Mouse (Mus musculus) G1E (cell line): ENCODE data around the gene Taf9. TPM values are rescaled to one million over a fixed set of nuclear protein-coding genes. Genes with fewer than 3 reads are reported as not detected.
A peak's percentile ranks its signal among the peaks of the same experiment; 100 is the strongest.

Source experiments
- ATAC-seq: 2 replicates; pipeline ENCODE4 v1.8.0; 2016; ENCODE audit warnings: mild to moderate bottlenecking; ENCODE audit not compliant: insufficient number of reproducible peaks, poor library complexity, low FRiP score, severe bottlenecking; ENCODE audit errors: extremely low read depth
- DNase-seq: peaks from one replicate; pipeline ENCODE4 v3.0.0; 2012; ENCODE audit warnings: low spot score
- H3K27me3 ChIP-seq: 2 replicates; pipeline ENCODE4 v1.6.1; 2012; ENCODE audit warnings: mild to moderate bottlenecking, low read length, inconsistent platforms; ENCODE audit not compliant: insufficient read depth
- H3K36me3 ChIP-seq: replicated peaks from 2 replicates; pipeline ENCODE3; 2012; ENCODE audit warnings: mild to moderate bottlenecking, inconsistent platforms
- H3K4me1 ChIP-seq: 2 replicates; pipeline ENCODE4 v1.6.1; 2012; ENCODE audit warnings: low read depth, low read length, inconsistent platforms, mixed read lengths; ENCODE audit not compliant: insufficient read depth
- H3K4me3 ChIP-seq: 2 replicates; pipeline ENCODE4 v1.5.1; 2012; ENCODE audit warnings: low read depth, mild to moderate bottlenecking, inconsistent platforms, low read length, moderate library complexity, mixed read lengths
- H3K9me3 ChIP-seq: replicated peaks from 2 replicates; pipeline ENCODE4 v1.6.1; 2012; ENCODE audit warnings: inconsistent platforms
- CTCF ChIP-seq: IDR thresholded peaks from 2 replicates; pipeline ENCODE4 v1.5.1; 2012; ENCODE audit warnings: low read depth, low read length, inconsistent platforms, mixed read lengths
- GATA1 ChIP-seq: IDR thresholded peaks from 2 replicates; pipeline ENCODE4 v1.6.1; 2012; ENCODE audit warnings: borderline replicate concordance, low read length, inconsistent platforms, mixed read lengths
- GATA2 ChIP-seq: IDR thresholded peaks from 2 replicates; pipeline ENCODE4 v1.6.1; 2012; ENCODE audit warnings: low read depth, low read length, inconsistent platforms, borderline replicate concordance
- POLR2AphosphoS5 ChIP-seq: IDR thresholded peaks from 2 replicates; pipeline ENCODE4 v1.6.1; 2012; ENCODE audit warnings: low read depth, low read length, inconsistent platforms; ENCODE audit not compliant: insufficient replicate concordance
- TAL1 ChIP-seq: conservative IDR thresholded peaks from 2 replicates; pipeline ENCODE4 v1.6.1; 2012; ENCODE audit warnings: low read depth, low read length, inconsistent platforms, mixed read lengths
- polyA plus RNA-seq: library from polyadenylated mRNA; stranded (reverse); fragments of >175 nt; gene quantifications from 2 replicates; pipeline ENCODE4 v1.2.3, GENCODE M21; 2012
- total RNA-seq, 2 experiments: library from RNA; stranded (forward) in 1 of 2; stranded (reverse) in 1 of 2; fragments of 200-1000 nt in 1 of 2; fragments of >200 nt in 1 of 2; fragmentation: Nextera tagmentation in 1 of 2; gene quantifications; 2 replicates each; pipeline ENCODE4 v1.2.3; 2014 to 2017

Taf9 gene
- total RNA-seq (2014; fragmentation: Nextera tagmentation) (161 and 259 TPM in 2 replicates), total RNA-seq (2017) (22.3 and 24.1 TPM in 2 replicates), polyA plus RNA-seq (28.3 and 32.9 TPM in 2 replicates)

- no peak for TF ChIP-seq GATA1
- no peak for TF ChIP-seq GATA2
- no peak for TF ChIP-seq CTCF
- TF ChIP-seq POLR2AphosphoS5 = no peak
- no peak for TF ChIP-seq TAL1
- Histone ChIP-seq H3K9me3 (no peaks in the 10 kb centered on the region), H3K27me3 (no peaks in the 10 kb centered on the region), H3K4me3 (peak within 1 kb of the TSS; percentile 78), H3K36me3 (peaks cover 35% of the 10 kb centered on the region), H3K4me1 (peaks cover 14% of the 10 kb centered on the region)
- peak; percentile 73 for DNase-seq
- no peak for ATAC-seq
Measured at GRCm38 (mm10) chr13:100651439-100652186, at the start of gene Taf9. Gene Taf9 (plus strand): TSS chr13:100651579.

GRCm38 (mm10) chr13:100602239-100602902 lies 49.0 kb upstream of the Taf9 start:
- DNase-seq = no peak
- no peak for ATAC-seq
- Histone ChIP-seq H3K9me3 (no peaks in the 10 kb centered on the region), H3K4me1 (no peaks in the 10 kb centered on the region), H3K36me3 (peaks cover 6% of the 10 kb centered on the region), H3K4me3 (no peak overlapping the region), H3K27me3 (no peaks in the 10 kb centered on the region)
- TF ChIP-seq CTCF = no peak
- TF ChIP-seq TAL1 = no peak
- no peak for TF ChIP-seq GATA2
- no peak for TF ChIP-seq GATA1
- TF ChIP-seq POLR2AphosphoS5 = no peak

DNA sequence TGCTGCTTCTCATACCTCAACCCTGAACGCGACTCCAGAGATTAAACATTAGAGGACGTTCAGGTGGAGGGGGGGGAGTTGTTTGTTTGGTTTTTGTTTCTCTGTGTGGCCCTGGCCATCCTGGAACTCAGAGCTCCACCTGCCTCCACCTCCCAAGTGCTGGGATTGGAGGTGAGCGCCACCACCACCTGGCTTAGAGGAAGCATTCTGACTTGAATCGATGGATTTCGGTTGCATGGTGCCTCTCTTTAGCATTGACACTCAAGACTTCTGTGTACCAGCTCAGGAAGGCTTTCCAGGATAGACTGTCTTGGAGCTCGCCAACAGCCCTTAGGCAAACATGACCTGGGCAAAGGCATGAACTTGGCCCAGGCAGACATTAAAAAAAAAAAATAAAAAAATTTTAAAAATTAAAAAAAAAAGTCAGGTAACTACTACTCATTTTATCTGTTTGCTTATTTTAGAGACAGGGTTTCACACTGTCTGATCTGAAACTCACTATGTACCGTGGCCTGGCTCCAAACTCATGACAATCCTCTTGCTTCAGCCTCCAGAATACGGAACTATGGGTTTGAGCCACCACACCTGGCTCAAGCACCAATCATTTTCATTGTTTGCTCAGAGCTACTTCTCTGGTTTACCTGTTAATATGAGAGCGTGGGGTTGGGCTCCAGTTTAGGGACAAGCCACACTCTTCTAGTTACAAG lies 48.2 kb upstream of the Taf9 start:
- no peaks in the 10 kb centered on the region for H3K27me3 ChIP-seq
- DNase-seq (no peak), ATAC-seq (no peak)
- peaks cover 4% of the 10 kb centered on the region for H3K9me3 ChIP-seq
- H3K4me3 ChIP-seq = no peak overlapping the region
- H3K36me3 ChIP-seq = peaks cover 6% of the 10 kb centered on the region
- TF ChIP-seq TAL1 = no peak
- no peak for TF ChIP-seq GATA1
- no peak for TF ChIP-seq GATA2
- TF ChIP-seq CTCF = no peak
- H3K4me1 ChIP-seq = no peaks in the 10 kb centered on the region

DNA sequence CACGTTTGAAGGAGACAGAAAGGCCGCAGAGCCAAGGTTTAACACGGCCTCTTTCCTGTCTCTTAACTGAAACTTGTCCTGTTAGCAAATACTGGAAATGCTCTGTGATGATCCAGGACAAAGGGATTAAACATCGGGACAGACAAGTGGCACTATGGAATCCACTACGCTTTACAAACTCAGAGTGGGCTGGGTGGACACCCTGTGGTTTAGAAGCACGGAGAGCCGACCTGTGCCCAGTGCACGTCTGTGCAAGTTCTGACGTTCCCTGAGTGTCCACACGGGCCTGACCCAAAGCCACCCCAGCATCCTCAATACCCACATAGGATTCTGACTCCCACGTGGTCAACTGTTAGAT lies 47.7 kb upstream of the Taf9 start:
- H3K27me3 ChIP-seq = no peaks in the 10 kb centered on the region
- H3K36me3 ChIP-seq = peaks cover 6% of the 10 kb centered on the region
- H3K4me1 ChIP-seq = no peaks in the 10 kb centered on the region
- TF ChIP-seq GATA2 (no peak), GATA1 (no peak), CTCF (no peak), POLR2AphosphoS5 (no peak), TAL1 (no peak)
- no peak for DNase-seq
- no peak for ATAC-seq
- H3K9me3 ChIP-seq = peaks cover 4% of the 10 kb centered on the region
- no peak overlapping the region for H3K4me3 ChIP-seq

DNA sequence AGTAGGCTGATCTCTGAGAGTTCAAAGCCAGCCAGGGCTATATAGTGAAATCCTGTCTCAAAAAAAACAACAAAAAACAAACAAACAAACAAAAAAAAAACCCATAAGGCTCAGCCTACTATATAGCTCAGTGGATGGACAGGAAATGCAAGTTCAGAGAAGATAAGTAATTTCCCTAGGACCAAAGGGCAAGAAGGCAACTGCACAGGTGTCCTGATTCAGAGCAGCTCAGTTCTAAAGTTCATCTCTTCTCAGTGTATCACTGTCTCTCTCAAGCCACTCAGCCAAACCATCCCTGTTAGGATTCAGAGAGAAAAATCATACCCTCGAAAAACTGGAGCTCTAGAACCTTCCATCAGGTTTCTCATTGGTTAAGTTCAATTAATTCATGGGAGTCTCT lies 45.5 kb upstream of the Taf9 start:
- no peaks in the 10 kb centered on the region for H3K4me1 ChIP-seq
- TF ChIP-seq GATA1 = no peak
- no peak for TF ChIP-seq CTCF
- TF ChIP-seq GATA2 = no peak
- TF ChIP-seq POLR2AphosphoS5 = no peak
- TF ChIP-seq TAL1 = no peak
- no peak overlapping the region for H3K4me3 ChIP-seq
- ATAC-seq = no peak
- peaks cover 3% of the 10 kb centered on the region for H3K36me3 ChIP-seq
- DNase-seq = no peak
- no peaks in the 10 kb centered on the region for H3K27me3 ChIP-seq
- peaks cover 4% of the 10 kb centered on the region for H3K9me3 ChIP-seq

- ATAC-seq = no peak
- no peak for TF ChIP-seq GATA2
- no peak for TF ChIP-seq POLR2AphosphoS5
- TF ChIP-seq GATA1 = no peak
- TF ChIP-seq TAL1 = no peak
- no peak for TF ChIP-seq CTCF
- no peak for DNase-seq
- no peak overlapping the region for H3K4me3 ChIP-seq
- peaks cover 4% of the 10 kb centered on the region for H3K9me3 ChIP-seq
- no peaks in the 10 kb centered on the region for H3K4me1 ChIP-seq
- H3K27me3 ChIP-seq = no peaks in the 10 kb centered on the region
- peaks cover 14% of the 10 kb centered on the region for H3K36me3 ChIP-seq
Measured at GRCm38 (mm10) chr13:100607756-100608155, 43.6 kb upstream of the Taf9 start.
